Mouse (Mus musculus) bone marrow, adult 2 months (tissue): ENCODE data around the gene Grm5.

Experiments used
- CTCF ChIP-seq: fragments of 200-500 bp; IDR thresholded peaks from 2 replicates; pipeline ENCODE4 v1.5.1; 2011; ENCODE audit warnings: low read length, control low read depth; ENCODE audit not compliant: control insufficient read depth, insufficient read depth
- POLR2A ChIP-seq: fragments of 200-500 bp; IDR thresholded peaks from 2 replicates; pipeline ENCODE4 v1.6.1; 2011; ENCODE audit warnings: low read depth, mild to moderate bottlenecking, control low read depth, low read length, borderline replicate concordance; ENCODE audit not compliant: control insufficient read depth

- TF ChIP-seq POLR2A (no peak), CTCF (no peak)
Observed at GRCm38 (mm10) chr7:87762376-87762775, 178.4 kb downstream of the Grm5 start.
